Mouse (Mus musculus) ES-Bruce4 (cell line): ENCODE measurements around the gene Zfyve21.

Experiments used
- CTCF ChIP-seq: IDR thresholded peaks from one replicate; pipeline ENCODE4 v1.8.1; 2011; ENCODE audit warnings: low read depth, low read length
- POLR2A ChIP-seq: IDR thresholded peaks from one replicate; pipeline ENCODE4 v1.8.1; 2011; ENCODE audit warnings: low read length; ENCODE audit not compliant: insufficient read depth

DNA sequence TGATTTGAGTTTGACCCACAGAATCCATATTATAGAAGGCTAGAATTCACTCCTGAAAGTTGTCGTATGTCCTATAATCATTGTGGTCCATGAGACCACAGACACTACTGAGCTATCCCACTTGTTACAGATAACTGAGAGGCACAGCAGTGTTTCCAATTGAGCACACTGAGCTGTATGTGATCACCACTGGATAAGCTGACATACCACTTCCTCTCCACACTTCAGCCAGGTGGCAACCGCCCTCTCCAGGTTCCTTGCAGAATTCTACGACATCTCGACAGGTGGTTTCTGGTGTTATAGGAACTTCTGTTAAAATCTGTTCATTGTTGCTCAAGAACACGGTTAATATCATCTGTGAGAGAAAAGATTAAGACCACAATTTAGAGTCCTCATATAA, 58.1 kb downstream of the Zfyve21 start:
- TF ChIP-seq CTCF: no peak
- no peak for TF ChIP-seq POLR2A
